In genomic region chr7:80611646-80612045, GRCm38 (mm10) we compare ENCODE assay signal across 9 mouse cellular contexts.
A peak's percentile ranks its signal among the peaks of the same experiment; 100 is the strongest.
DNase-seq lines count a peak whose midpoint lies in the region; ATAC-seq and TF ChIP-seq lines count a peak whose summit lies in the region.
"Had no signal": no experiment of that assay in that cellular context is flagged by ENCODE, and none has a peak within 500 bp of the region (broad histone marks: within the 10 kb centered on the region; RNA-seq: fewer than 3 reads in every experiment).

No protein-coding gene starts in this region.

- H3K4me2 ChIP-seq in kidney, embryonic 14.5 days (replicated peaks; ENCODE audit: low read depth, low read length), result no peak overlapping the region
- H3K4me2 ChIP-seq in intestine, embryonic 15.5 days (replicated peaks), result no peak overlapping the region
- no peak overlapping the region for H3K4me2 ChIP-seq in hindbrain, embryonic 11.5 days (replicated peaks; ENCODE audit: low read depth, low read length)
- no peak overlapping the region for H3K4me2 ChIP-seq in forebrain, embryonic 11.5 days (ENCODE audit: low read depth, low read length, severe bottlenecking)
- H3K4me2 ChIP-seq: midbrain, embryonic 11.5 days had no signal

- peak overlapping the region; percentile 65 for H3K27ac ChIP-seq in kidney, embryonic 14.5 days (ENCODE audit: low read depth, low read length)
- peak overlapping the region; percentile 2; the same call in 1 of the 2 replicates for H3K27ac ChIP-seq in cerebellum, adult 2 months (ENCODE audit: insufficient read depth, low read length)
- H3K27ac ChIP-seq in intestine, embryonic 15.5 days, result no peak overlapping the region
- no peak overlapping the region for H3K27ac ChIP-seq in hindbrain, embryonic 11.5 days (ENCODE audit: low read depth, low read length)
- H3K27ac ChIP-seq in forebrain, embryonic 11.5 days (ENCODE audit: low read depth, low read length), result no peak overlapping the region

- DNase-seq in cerebellum, adult 18-20 months, result peak; percentile 52 to 56
- DNase-seq in cerebellum, postnatal 4 days (ENCODE audit: low spot score in 2 of 2), result no peak
- DNase-seq in kidney, adult 8-10 months, result no peak
- peak; percentile 45 to 63 for DNase-seq in cerebellum, adult 2 months
- DNase-seq in hindbrain, embryonic 11.5 days (ENCODE audit: low spot score), result no peak
- no peak for DNase-seq in forebrain, embryonic 11.5 days (ENCODE audit: low spot score)

- H3K4me3 ChIP-seq in kidney, embryonic 14.5 days (ENCODE audit: low read length), result no peak overlapping the region
- H3K4me3 ChIP-seq in cerebellum, adult 2 months (replicated peaks; ENCODE audit: insufficient read depth, low read depth, low read length), result no peak overlapping the region
- H3K4me3 ChIP-seq in intestine, embryonic 15.5 days (replicated peaks), result no peak overlapping the region
- H3K4me3 ChIP-seq in hindbrain, embryonic 11.5 days (ENCODE audit: low read depth, low read length), result no peak overlapping the region
- H3K4me3 ChIP-seq in forebrain, embryonic 11.5 days (ENCODE audit: low read depth, low read length), result no peak overlapping the region

- no peaks in the 10 kb centered on the region; the same call in 1 of the 2 replicates for H3K36me3 ChIP-seq in kidney, embryonic 14.5 days (ENCODE audit: control insufficient read depth, insufficient read depth, low read length)
- no peaks in the 10 kb centered on the region for H3K36me3 ChIP-seq in intestine, embryonic 15.5 days
- H3K36me3 ChIP-seq in hindbrain, embryonic 11.5 days (ENCODE audit: control insufficient read depth, insufficient read depth, low read length), result no peaks in the 10 kb centered on the region
- H3K36me3 ChIP-seq in forebrain, embryonic 11.5 days (ENCODE audit: control insufficient read depth, insufficient read depth, low read length), result no peaks in the 10 kb centered on the region

- TF ChIP-seq CTCF in cerebellum, adult 2 months (IDR thresholded peaks at IDR 0.05; ENCODE audit: borderline replicate concordance, insufficient read depth, low read depth, low read length), result no peak

- H3K4me1 ChIP-seq in kidney, embryonic 14.5 days (ENCODE audit: control insufficient read depth, insufficient read depth, low read length), result peaks cover 25% of the 10 kb centered on the region
- peaks cover 37% of the 10 kb centered on the region for H3K4me1 ChIP-seq in cerebellum, adult 2 months (ENCODE audit: control insufficient read depth, insufficient read depth, low read length)
- H3K4me1 ChIP-seq in intestine, embryonic 15.5 days (replicated peaks), result peaks cover 17% of the 10 kb centered on the region; the same call in 1 of the 2 replicates
- no peaks in the 10 kb centered on the region for H3K4me1 ChIP-seq in hindbrain, embryonic 11.5 days (replicated peaks; ENCODE audit: control insufficient read depth, insufficient read depth, low read length)
- H3K4me1 ChIP-seq in forebrain, embryonic 11.5 days (replicated peaks; ENCODE audit: control insufficient read depth, insufficient read depth, low read length), result no peaks in the 10 kb centered on the region

- no peaks in the 10 kb centered on the region for H3K9me3 ChIP-seq in kidney, embryonic 14.5 days (ENCODE audit: control insufficient read depth, low read length)
- H3K9me3 ChIP-seq in intestine, embryonic 15.5 days, result no peaks in the 10 kb centered on the region
- H3K9me3 ChIP-seq in hindbrain, embryonic 11.5 days (ENCODE audit: control insufficient read depth, low read length), result no peaks in the 10 kb centered on the region
- H3K9me3 ChIP-seq in forebrain, embryonic 11.5 days (ENCODE audit: control insufficient read depth, low read length), result no peaks in the 10 kb centered on the region

- 45% methylated on average over 7 of the region's 7 CpGs for WGBS in kidney, embryonic 14.5 days
- WGBS in cerebellum, adult 2 months, result 17% methylated on average over 7 of the region's 7 CpGs
- WGBS in intestine, embryonic 15.5 days, result 70% methylated on average over 7 of the region's 7 CpGs
- WGBS in hindbrain, embryonic 11.5 days, result 75% methylated on average over 7 of the region's 7 CpGs
- 76% methylated on average over 7 of the region's 7 CpGs for WGBS in forebrain, embryonic 11.5 days

- peak overlapping the region; percentile 28; the same call in 1 of the 2 replicates for H3K9ac ChIP-seq in kidney, embryonic 14.5 days (ENCODE audit: low read depth, low read length)
- no peak overlapping the region for H3K9ac ChIP-seq in intestine, embryonic 15.5 days
- no peak overlapping the region for H3K9ac ChIP-seq in hindbrain, embryonic 11.5 days (ENCODE audit: low read depth, low read length)
- H3K9ac ChIP-seq in forebrain, embryonic 11.5 days (ENCODE audit: low read length), result no peak overlapping the region

- H3K27me3 ChIP-seq in kidney, embryonic 14.5 days (ENCODE audit: control insufficient read depth, insufficient read depth, low read length), result no peaks in the 10 kb centered on the region
- H3K27me3 ChIP-seq in cerebellum, adult 2 months (ENCODE audit: control insufficient read depth, insufficient read depth, low read length), result no peaks in the 10 kb centered on the region
- no peaks in the 10 kb centered on the region for H3K27me3 ChIP-seq in intestine, embryonic 15.5 days (replicated peaks)
- H3K27me3 ChIP-seq in hindbrain, embryonic 11.5 days (ENCODE audit: control insufficient read depth, insufficient read depth, low read length), result no peaks in the 10 kb centered on the region
- H3K27me3 ChIP-seq in forebrain, embryonic 11.5 days (ENCODE audit: control insufficient read depth, insufficient read depth, low read length), result no peaks in the 10 kb centered on the region

- no peak for TF ChIP-seq POLR2A in cerebellum, adult 2 months (IDR thresholded peaks at IDR 0.05; ENCODE audit: borderline replicate concordance, insufficient read depth, low read length)

- ATAC-seq in kidney, embryonic 14.5 days (ENCODE audit: low FRiP score, low TSS enrichment), result peak; percentile 9; the same call in 1 of the 2 replicates
- 0 out of 2 replicates have a peak, but pooled peaks have one; percentile 15 for ATAC-seq in intestine, embryonic 15.5 days
- no peak for ATAC-seq in hindbrain, embryonic 11.5 days (ENCODE audit: low FRiP score)
- no peak for ATAC-seq in forebrain, embryonic 11.5 days (replicated peaks; ENCODE audit: low FRiP score)

Comparison
In these comparisons a context has a peak if more than half of its experiments do, and no peak if none do; other contexts are left out.
1. DNase-seq: peak in cerebellum, adult 18-20 months (2 of 2) and cerebellum, adult 2 months (2 of 2); none in cerebellum, postnatal 4 days (0 of 2), kidney, adult 8-10 months (0 of 2), hindbrain, embryonic 11.5 days (single experiment) and forebrain, embryonic 11.5 days (single experiment).
2. ATAC-seq: peak in kidney, embryonic 14.5 days (single experiment) and intestine, embryonic 15.5 days (single experiment); none in hindbrain, embryonic 11.5 days (single experiment) and forebrain, embryonic 11.5 days (single experiment).
3. H3K27ac ChIP-seq: peak in kidney, embryonic 14.5 days (single experiment) and cerebellum, adult 2 months (single experiment); none in intestine, embryonic 15.5 days (single experiment), hindbrain, embryonic 11.5 days (single experiment) and forebrain, embryonic 11.5 days (single experiment).